Mouse (Mus musculus) stomach, embryonic 16.5 days (tissue): ENCODE measurements at regions not wholly inside any gene's neighbourhood (a gene's known extent, or its start where the extent isn't known, plus 50 kb on each side); places are given as distances from the start of the nearest gene placed in this dataset.

Experiments used
- ATAC-seq: fragments of 200-750 bp; cut with Nextera tagmentation; 2 replicates; pipeline ENCODE4 v1.8.0; 2017; ENCODE audit warnings: moderate number of reproducible peaks, moderate TSS enrichment; ENCODE audit not compliant: insufficient read depth, low FRiP score
- H3K27ac ChIP-seq: fragments of 300-500 bp; sonication (generic); 2 replicates; pipeline ENCODE4 v1.5.1; 2014; ENCODE audit warnings: low read length
- H3K27me3 ChIP-seq: fragments of 300-500 bp; sonication (generic); 2 replicates; pipeline ENCODE4 v1.6.1; 2014; ENCODE audit warnings: low read length, control low read depth, mixed read lengths; ENCODE audit not compliant: control insufficient read depth, insufficient read depth
- H3K36me3 ChIP-seq: fragments of 300-500 bp; sonication (generic); 2 replicates; pipeline ENCODE4 v1.6.1; 2014; ENCODE audit warnings: low read length; ENCODE audit not compliant: control insufficient read depth, insufficient read depth
- H3K4me1 ChIP-seq: fragments of 300-500 bp; sonication (generic); 2 replicates; pipeline ENCODE4 v1.6.1; 2014; ENCODE audit warnings: low read length, control low read depth, mixed read lengths; ENCODE audit not compliant: control insufficient read depth, insufficient read depth
- H3K4me2 ChIP-seq: fragments of 300-500 bp; sonication (generic); 2 replicates; pipeline ENCODE4 v1.6.1; 2014; ENCODE audit warnings: low read depth, low read length, mixed read lengths
- H3K4me3 ChIP-seq: fragments of 300-500 bp; sonication (generic); replicated peaks from 2 replicates; pipeline ENCODE4 v1.5.1; 2014; ENCODE audit warnings: mild to moderate bottlenecking, low read length
- H3K9ac ChIP-seq: fragments of 300-500 bp; sonication (generic); 2 replicates; pipeline ENCODE4 v1.6.1; 2014; ENCODE audit warnings: low read length
- H3K9me3 ChIP-seq: fragments of 300-500 bp; sonication (generic); replicated peaks from 2 replicates; pipeline ENCODE4 v1.6.1; 2016; ENCODE audit warnings: low read length, control low read depth; ENCODE audit not compliant: control insufficient read depth
- WGBS: fragments of 180-500 bp; shearing (Covaris S2); extraction: QIAGEN DNeasy Blood & Tissue Kit; methylation state at CpG from one replicate; pipeline ENCODE4 v1.1.7; 2014; 5-methylcytosine and 5-hydroxymethylcytosine counted together

- Histone ChIP-seq H3K4me1 (peaks cover 11% of the 10 kb centered on the region; the same call in 1 of the 2 replicates), H3K4me3 (no peak overlapping the region), H3K27me3 (no peaks in the 10 kb centered on the region), H3K4me2 (no peak overlapping the region), H3K9ac (no peak overlapping the region), H3K27ac (no peak overlapping the region), H3K36me3 (no peaks in the 10 kb centered on the region), H3K9me3 (no peaks in the 10 kb centered on the region)
- 88% methylated on average over 13 of the region's 13 CpGs for WGBS
- no peak for ATAC-seq
Observed at GRCm38 (mm10) chr11:19826481-19827185, 97.5 kb upstream of the Spred2 start.

- H3K9ac ChIP-seq = no peak overlapping the region
- no peaks in the 10 kb centered on the region for H3K9me3 ChIP-seq
- H3K4me3 ChIP-seq = no peak overlapping the region
- no peaks in the 10 kb centered on the region for H3K27me3 ChIP-seq
- no peak overlapping the region for H3K4me2 ChIP-seq
- H3K27ac ChIP-seq = no peak overlapping the region
- 46% methylated on average over 11 of the region's 11 CpGs for WGBS
- H3K4me1 ChIP-seq = peaks cover 11% of the 10 kb centered on the region; the same call in 1 of the 2 replicates
- no peaks in the 10 kb centered on the region for H3K36me3 ChIP-seq
- no peak for ATAC-seq
Observed at GRCm38 (mm10) chr11:19827996-19828395, 96.2 kb upstream of the Spred2 start.

GRCm38 (mm10) chr11:19828959-19829401 is 95.2 kb upstream of the Spred2 start:
- Histone ChIP-seq H3K27me3 (no peaks in the 10 kb centered on the region), H3K27ac (peak overlapping the region; percentile 40; the same call in 1 of the 2 replicates), H3K4me3 (no peak overlapping the region), H3K36me3 (no peaks in the 10 kb centered on the region), H3K9me3 (no peaks in the 10 kb centered on the region), H3K4me1 (peaks cover 11% of the 10 kb centered on the region; the same call in 1 of the 2 replicates), H3K4me2 (no peak overlapping the region), H3K9ac (no peak overlapping the region)
- WGBS = 64% methylated on average over 8 of the region's 8 CpGs
- no peak for ATAC-seq

- peak overlapping the region; percentile 40; the same call in 1 of the 2 replicates for H3K27ac ChIP-seq
- WGBS = 37% methylated on average over 9 of the region's 9 CpGs
Observed at GRCm38 (mm10) chr11:19829564-19830279, 94.5 kb upstream of the Spred2 start.

GRCm38 (mm10) chr11:19830280-19831062 is 93.7 kb upstream of the Spred2 start:
- ATAC-seq = 0 out of 2 replicates have a peak, but pooled peaks have one; percentile 3
- H3K4me3 ChIP-seq = no peak overlapping the region
- no peaks in the 10 kb centered on the region for H3K36me3 ChIP-seq
- H3K27me3 ChIP-seq = no peaks in the 10 kb centered on the region
- peaks cover 15% of the 10 kb centered on the region; the same call in 1 of the 2 replicates for H3K4me1 ChIP-seq
- 0 out of 2 replicates have a peak overlapping the region, but pooled peaks have one; percentile 40 for H3K27ac ChIP-seq
- H3K4me2 ChIP-seq = no peak overlapping the region
- H3K9me3 ChIP-seq = no peaks in the 10 kb centered on the region
- no peak overlapping the region for H3K9ac ChIP-seq
- WGBS = 17% methylated on average over 18 of the region's 18 CpGs

More at GRCm38 (mm10) chr11:19829564-19830279, 94.5 kb upstream of the Spred2 start:
- Histone ChIP-seq H3K9ac (0 out of 2 replicates have a peak overlapping the region, but pooled peaks have one; percentile 14), H3K4me1 (peaks cover 11% of the 10 kb centered on the region; the same call in 1 of the 2 replicates), H3K4me2 (no peak overlapping the region), H3K36me3 (no peaks in the 10 kb centered on the region), H3K27me3 (no peaks in the 10 kb centered on the region), H3K9me3 (no peaks in the 10 kb centered on the region), H3K4me3 (no peak overlapping the region)
- no peak for ATAC-seq

GRCm38 (mm10) chr11:19834561-19834960 is 89.6 kb upstream of the Spred2 start:
- no peak for ATAC-seq
- Histone ChIP-seq H3K9me3 (no peaks in the 10 kb centered on the region), H3K4me2 (no peak overlapping the region), H3K4me1 (peaks cover 10% of the 10 kb centered on the region; the same call in 1 of the 2 replicates), H3K36me3 (no peaks in the 10 kb centered on the region), H3K27me3 (no peaks in the 10 kb centered on the region), H3K27ac (no peak overlapping the region; the same call in 1 of the 2 replicates), H3K9ac (no peak overlapping the region), H3K4me3 (no peak overlapping the region)
- 77% methylated on average over 8 of the region's 8 CpGs for WGBS

GRCm38 (mm10) chr11:19835221-19835745 is 88.9 kb upstream of the Spred2 start:
- 29% methylated on average over 6 of the region's 6 CpGs for whole genome bisulfite sequencing
- H3K36me3 ChIP-seq = no peaks in the 10 kb centered on the region
- H3K9ac ChIP-seq = 0 out of 2 replicates have a peak overlapping the region, but pooled peaks have one; percentile 19
- H3K4me1 ChIP-seq = 0 out of 2 replicates have a peak, but pooled peaks cover 4% of the 10 kb centered on the region
- no peak overlapping the region for H3K4me3 ChIP-seq
- no peak overlapping the region for H3K4me2 ChIP-seq
- H3K27me3 ChIP-seq = no peaks in the 10 kb centered on the region
- ATAC-seq = peak; percentile 57; the same call in 1 of the 2 replicates
- no peaks in the 10 kb centered on the region for H3K9me3 ChIP-seq
- peak overlapping the region; percentile 81 for H3K27ac ChIP-seq

- no peak for ATAC-seq
- Histone ChIP-seq H3K4me1 (0 out of 2 replicates have a peak, but pooled peaks cover 4% of the 10 kb centered on the region), H3K9me3 (no peaks in the 10 kb centered on the region), H3K27me3 (no peaks in the 10 kb centered on the region), H3K36me3 (no peaks in the 10 kb centered on the region), H3K4me2 (no peak overlapping the region), H3K4me3 (no peak overlapping the region), H3K9ac (no peak overlapping the region), H3K27ac (no peak overlapping the region)
- 82% methylated on average over 5 of the region's 5 CpGs for WGBS
Observed at GRCm38 (mm10) chr11:19838932-19839331, 85.2 kb upstream of the Spred2 start.
